Mouse (Mus musculus): ENCODE data around the gene Gng2. TPM values are rescaled to one million over a fixed set of nuclear protein-coding genes. Genes with fewer than 3 reads are reported as not detected.
A peak's percentile ranks its signal among the peaks of the same experiment; 100 is the strongest.

Gene Gng2
- total and polyA plus RNA-seq, 3 experiments = 3.3 to 17.2 TPM; not detected in 1

- peak; percentile 52; the same call in 1 of the 2 replicates for TF ChIP-seq GATA1 (IDR thresholded peaks at IDR 0.05; ENCODE audit: low read depth, low read length)
- TF ChIP-seq TBP (IDR thresholded peaks at IDR 0.05; ENCODE audit: low read depth, low read length) = no peak
- no peak for TF ChIP-seq ZC3H11A (IDR thresholded peaks at IDR 0.05; ENCODE audit: low read depth, low read length)
- no peak for TF ChIP-seq HCFC1 (IDR thresholded peaks at IDR 0.05; ENCODE audit: low read depth, low read length)
- TF ChIP-seq ZMIZ1 (IDR thresholded peaks at IDR 0.05; ENCODE audit: low read depth, low read length) = no peak
- TF ChIP-seq ETS1 (IDR thresholded peaks at IDR 0.05; ENCODE audit: low read depth, low read length) = 0 out of 2 replicates have a peak, but pooled peaks have one; percentile 16
- TF ChIP-seq EP300 (IDR thresholded peaks at IDR 0.05; ENCODE audit: low read depth in 1 of 2, low read length in 2 of 2) = 0 out of 4 replicates have a peak, but pooled peaks have one; percentile 23 to 39
- peak; percentile 8; the same call in 1 of the 2 replicates for TF ChIP-seq BHLHE40 (IDR thresholded peaks at IDR 0.05; ENCODE audit: borderline replicate concordance, low read depth, low read length)
- TF ChIP-seq CTCF (IDR thresholded peaks at IDR 0.05 in 2 of 3, conservative IDR thresholded peaks at IDR 0.05 in 1 of 3; ENCODE audit: control insufficient read depth in 1 of 3, insufficient read depth in 1 of 3, low read depth in 2 of 3, low read length in 3 of 3, poor library complexity in 1 of 3, severe bottlenecking in 1 of 3) = no peak
- peak; percentile 37 for TF ChIP-seq TAL1 (IDR thresholded peaks at IDR 0.05; ENCODE audit: low read length)
- no peak for TF ChIP-seq UBTF (IDR thresholded peaks at IDR 0.05; ENCODE audit: borderline replicate concordance, insufficient read depth, low read depth, low read length)
- no peak for TF ChIP-seq SMC3 (IDR thresholded peaks at IDR 0.05; ENCODE audit: low read depth, low read length)
- no peak for TF ChIP-seq MEF2A (IDR thresholded peaks at IDR 0.05; ENCODE audit: extremely low read depth, insufficient replicate concordance, low read depth, low read length, poor library complexity, severe bottlenecking)
- no peak overlapping the region for H3K4me3 ChIP-seq (ENCODE audit: control insufficient read depth in 1 of 2, insufficient read depth in 1 of 2, low read depth in 2 of 2, low read length in 2 of 2)
- H3K4me1 ChIP-seq (ENCODE audit: control insufficient read depth in 1 of 2, insufficient read depth in 2 of 2, low read length in 2 of 2) = peaks cover 2 to 9% of the 10 kb centered on the region in 2 experiments; a peak in 3 of 4 replicates
- no peak overlapping the region for H3K9ac ChIP-seq (ENCODE audit: control insufficient read depth, low read depth, low read length, poor library complexity, severe bottlenecking)
- H3K27ac ChIP-seq (ENCODE audit: control insufficient read depth, low read depth, low read length) = no peak overlapping the region
- DNase-seq (ENCODE audit: low read depth, low spot score) = peak; percentile 55
- H3K79me2 ChIP-seq (ENCODE audit: control insufficient read depth, insufficient read depth, low read length, poor library complexity) = no peaks in the 10 kb centered on the region
- no peaks in the 10 kb centered on the region for H3K9me3 ChIP-seq (replicated peaks; ENCODE audit: insufficient read depth, low read length)
- peaks cover 0 to 10% of the 10 kb centered on the region in 2 experiments; a peak in 2 of 4 replicates for H3K36me3 ChIP-seq (ENCODE audit: control insufficient read depth in 1 of 2, insufficient read depth in 2 of 2, low read length in 2 of 2)
- H3K27me3 ChIP-seq (ENCODE audit: control insufficient read depth in 1 of 2, insufficient read depth in 2 of 2, low read length in 2 of 2) = no peaks in the 10 kb centered on the region
Observed at GRCm38 (mm10) chr14:19927879-19928278, 49.5 kb downstream of the Gng2 start.

GRCm38 (mm10) chr14:19927156-19927555 lies 50.3 kb downstream of the Gng2 start:
- no peak for DNase-seq (ENCODE audit: low read depth, low spot score)
- H3K4me1 ChIP-seq (ENCODE audit: control insufficient read depth in 1 of 2, insufficient read depth in 2 of 2, low read length in 2 of 2) = peaks cover 2 to 9% of the 10 kb centered on the region in 2 experiments; a peak in 3 of 4 replicates
- no peaks in the 10 kb centered on the region for H3K27me3 ChIP-seq (ENCODE audit: control insufficient read depth in 1 of 2, insufficient read depth in 2 of 2, low read length in 2 of 2)
- no peaks in the 10 kb centered on the region for H3K79me2 ChIP-seq (ENCODE audit: control insufficient read depth, insufficient read depth, low read length, poor library complexity)
- H3K9ac ChIP-seq (ENCODE audit: control insufficient read depth, low read depth, low read length, poor library complexity, severe bottlenecking) = no peak overlapping the region
- TF ChIP-seq USF1 (IDR thresholded peaks at IDR 0.05; ENCODE audit: low read depth, low read length) = no peak
- no peak for TF ChIP-seq RAD21 (IDR thresholded peaks at IDR 0.05; ENCODE audit: low read depth, low read length)
- no peak for TF ChIP-seq ETS1 (IDR thresholded peaks at IDR 0.05; ENCODE audit: low read depth, low read length)
- no peak for TF ChIP-seq ZNF384 (IDR thresholded peaks at IDR 0.05; ENCODE audit: low read depth, low read length)
- no peak for TF ChIP-seq EP300 (IDR thresholded peaks at IDR 0.05; ENCODE audit: low read depth in 1 of 2, low read length in 2 of 2)
- no peak for TF ChIP-seq GABPA (IDR thresholded peaks at IDR 0.05; ENCODE audit: low read depth, low read length)
- no peaks in the 10 kb centered on the region for H3K9me3 ChIP-seq (replicated peaks; ENCODE audit: insufficient read depth, low read length)
- H3K36me3 ChIP-seq (ENCODE audit: control insufficient read depth in 1 of 2, insufficient read depth in 2 of 2, low read length in 2 of 2) = peaks cover 0 to 10% of the 10 kb centered on the region in 2 experiments; a peak in 2 of 4 replicates
- H3K4me3 ChIP-seq (ENCODE audit: control insufficient read depth in 1 of 2, insufficient read depth in 1 of 2, low read depth in 2 of 2, low read length in 2 of 2) = no peak overlapping the region
- H3K27ac ChIP-seq (ENCODE audit: control insufficient read depth, low read depth, low read length) = no peak overlapping the region
